Mouse (Mus musculus): ENCODE results near the gene C2cd4a. TPM values are rescaled to one million over a fixed set of nuclear protein-coding genes. Genes with fewer than 3 reads are reported as not detected.

Gene C2cd4a
- 0.28 TPM in 1 of 2 replicates, not detected in the other for polyA plus RNA-seq (2014; fragmentation: Nextera tagmentation; extraction: Ambion mirVana)

- 5% methylated on average over 20 of the region's 20 CpGs for WGBS
- no peak for ATAC-seq (ENCODE audit: insufficient number of reproducible peaks, insufficient read depth, low FRiP score, low read depth)
Measured at GRCm38 (mm10) chr9:67832046-67832605, at the start of gene C2cd4a. TSS of gene C2cd4a (minus strand) at chr9:67832330.

GRCm38 (mm10) chr9:67878197-67878769 is 46.2 kb upstream of the C2cd4a start:
- H3K36me3 ChIP-seq (ENCODE audit: control insufficient read depth, insufficient read depth, low read length): peaks cover 28% of the 10 kb centered on the region
- WGBS: 84% methylated on average over 11 of the region's 11 CpGs
- no peak overlapping the region for H3K27ac ChIP-seq (replicated peaks in 1 of 2; ENCODE audit: control insufficient read depth in 1 of 2, insufficient read depth in 1 of 2, low read depth in 2 of 2, low read length in 2 of 2)
- no peak overlapping the region for H3K9ac ChIP-seq (ENCODE audit: low read length)
- no peaks in the 10 kb centered on the region for H3K27me3 ChIP-seq (ENCODE audit: control insufficient read depth, insufficient read depth, low read length)
- H3K4me2 ChIP-seq (ENCODE audit: low read length): no peak overlapping the region
- H3K4me1 ChIP-seq (ENCODE audit: control insufficient read depth in 2 of 2, insufficient read depth in 2 of 2, low read length in 2 of 2): no peaks in the 10 kb centered on the region
- no peak overlapping the region for H3K4me3 ChIP-seq (ENCODE audit: control insufficient read depth in 1 of 2, insufficient read depth in 1 of 2, low read depth in 1 of 2, low read length in 2 of 2)
- no peaks in the 10 kb centered on the region for H3K9me3 ChIP-seq (ENCODE audit: control insufficient read depth, low read length)
- no peak for ATAC-seq (ENCODE audit: insufficient number of reproducible peaks, insufficient read depth, low FRiP score, low read depth)

More at GRCm38 (mm10) chr9:67832046-67832605, at the start of gene C2cd4a:
- Histone ChIP-seq H3K36me3 (ENCODE audit: control insufficient read depth, insufficient read depth, low read length) (no peaks in the 10 kb centered on the region), H3K9me3 (ENCODE audit: control insufficient read depth, low read length) (0 out of 2 replicates have a peak, but pooled peaks cover 4% of the 10 kb centered on the region), H3K4me3 (ENCODE audit: control insufficient read depth in 1 of 2, insufficient read depth in 1 of 2, low read depth in 1 of 2, low read length in 2 of 2) (peak within 1 kb of the TSS; percentile 39 to 59), H3K27ac (replicated peaks in 1 of 2; ENCODE audit: control insufficient read depth in 1 of 2, insufficient read depth in 1 of 2, low read depth in 2 of 2, low read length in 2 of 2) (no peak within 1 kb of the TSS; a peak in 1 of 4 replicates), H3K4me2 (ENCODE audit: low read length) (peak within 1 kb of the TSS; percentile 95), H3K4me1 (ENCODE audit: control insufficient read depth in 2 of 2, insufficient read depth in 2 of 2, low read length in 2 of 2) (peaks cover 4 to 10% of the 10 kb centered on the region in 2 experiments), H3K9ac (ENCODE audit: low read length) (peak within 1 kb of the TSS; percentile 65), H3K27me3 (ENCODE audit: control insufficient read depth, insufficient read depth, low read length) (peaks cover 43% of the 10 kb centered on the region)

- Histone ChIP-seq H3K4me1 (ENCODE audit: control insufficient read depth in 2 of 2, insufficient read depth in 2 of 2, low read length in 2 of 2) (no peaks in the 10 kb centered on the region), H3K36me3 (ENCODE audit: control insufficient read depth, insufficient read depth, low read length) (peaks cover 30% of the 10 kb centered on the region), H3K4me2 (ENCODE audit: low read length) (no peak overlapping the region), H3K27ac (replicated peaks in 1 of 2; ENCODE audit: control insufficient read depth in 1 of 2, insufficient read depth in 1 of 2, low read depth in 2 of 2, low read length in 2 of 2) (no peak overlapping the region), H3K9ac (ENCODE audit: low read length) (no peak overlapping the region), H3K4me3 (ENCODE audit: control insufficient read depth in 1 of 2, insufficient read depth in 1 of 2, low read depth in 1 of 2, low read length in 2 of 2) (no peak overlapping the region), H3K27me3 (ENCODE audit: control insufficient read depth, insufficient read depth, low read length) (no peaks in the 10 kb centered on the region), H3K9me3 (ENCODE audit: control insufficient read depth, low read length) (no peaks in the 10 kb centered on the region)
- ATAC-seq (ENCODE audit: insufficient number of reproducible peaks, insufficient read depth, low FRiP score, low read depth): no peak
- WGBS: 82% methylated on average over 14 of the region's 14 CpGs
Measured at GRCm38 (mm10) chr9:67877081-67877718, 45.1 kb upstream of the C2cd4a start.

GRCm38 (mm10) chr9:67875337-67875736 is 43.2 kb upstream of the C2cd4a start:
- no peak for ATAC-seq (ENCODE audit: insufficient number of reproducible peaks, insufficient read depth, low FRiP score, low read depth)
- WGBS: 51% methylated on average over 2 of the region's 2 CpGs
- Histone ChIP-seq H3K36me3 (ENCODE audit: control insufficient read depth, insufficient read depth, low read length) (peaks cover 18% of the 10 kb centered on the region; the same call in 1 of the 2 replicates), H3K9me3 (ENCODE audit: control insufficient read depth, low read length) (no peaks in the 10 kb centered on the region), H3K27ac (replicated peaks in 1 of 2; ENCODE audit: control insufficient read depth in 1 of 2, insufficient read depth in 1 of 2, low read depth in 2 of 2, low read length in 2 of 2) (no peak overlapping the region), H3K9ac (ENCODE audit: low read length) (no peak overlapping the region), H3K27me3 (ENCODE audit: control insufficient read depth, insufficient read depth, low read length) (no peaks in the 10 kb centered on the region), H3K4me3 (ENCODE audit: control insufficient read depth in 1 of 2, insufficient read depth in 1 of 2, low read depth in 1 of 2, low read length in 2 of 2) (no peak overlapping the region), H3K4me1 (ENCODE audit: control insufficient read depth in 2 of 2, insufficient read depth in 2 of 2, low read length in 2 of 2) (no peaks in the 10 kb centered on the region), H3K4me2 (ENCODE audit: low read length) (no peak overlapping the region)

GRCm38 (mm10) chr9:67874522-67875222 is 42.5 kb upstream of the C2cd4a start:
- no peaks in the 10 kb centered on the region for H3K9me3 ChIP-seq (ENCODE audit: control insufficient read depth, low read length)
- H3K36me3 ChIP-seq (ENCODE audit: control insufficient read depth, insufficient read depth, low read length): peaks cover 18% of the 10 kb centered on the region; the same call in 1 of the 2 replicates
- 66% methylated on average over 7 of the region's 7 CpGs for WGBS
- H3K9ac ChIP-seq (ENCODE audit: low read length): no peak overlapping the region
- H3K4me1 ChIP-seq (ENCODE audit: control insufficient read depth in 2 of 2, insufficient read depth in 2 of 2, low read length in 2 of 2): peaks cover 2 to 3% of the 10 kb centered on the region in 2 experiments
- H3K4me2 ChIP-seq (ENCODE audit: low read length): no peak overlapping the region
- H3K4me3 ChIP-seq (ENCODE audit: control insufficient read depth in 1 of 2, insufficient read depth in 1 of 2, low read depth in 1 of 2, low read length in 2 of 2): no peak overlapping the region
- H3K27me3 ChIP-seq (ENCODE audit: control insufficient read depth, insufficient read depth, low read length): no peaks in the 10 kb centered on the region
- H3K27ac ChIP-seq (replicated peaks in 1 of 2; ENCODE audit: control insufficient read depth in 1 of 2, insufficient read depth in 1 of 2, low read depth in 2 of 2, low read length in 2 of 2): no peak overlapping the region
- ATAC-seq (ENCODE audit: insufficient number of reproducible peaks, insufficient read depth, low FRiP score, low read depth): no peak

- H3K36me3 ChIP-seq (ENCODE audit: control insufficient read depth, insufficient read depth, low read length): peaks cover 6% of the 10 kb centered on the region; the same call in 1 of the 2 replicates
Measured at GRCm38 (mm10) chr9:67869691-67870450, 37.7 kb upstream of the C2cd4a start.

GRCm38 (mm10) chr9:67867411-67867810 is 35.3 kb upstream of the C2cd4a start:
- Histone ChIP-seq H3K27ac (replicated peaks in 1 of 2; ENCODE audit: control insufficient read depth in 1 of 2, insufficient read depth in 1 of 2, low read depth in 2 of 2, low read length in 2 of 2) (no peak overlapping the region), H3K4me3 (ENCODE audit: control insufficient read depth in 1 of 2, insufficient read depth in 1 of 2, low read depth in 1 of 2, low read length in 2 of 2) (no peak overlapping the region), H3K9me3 (ENCODE audit: control insufficient read depth, low read length) (no peaks in the 10 kb centered on the region), H3K4me1 (ENCODE audit: control insufficient read depth in 2 of 2, insufficient read depth in 2 of 2, low read length in 2 of 2) (peaks cover 3 to 5% of the 10 kb centered on the region in 2 experiments), H3K4me2 (ENCODE audit: low read length) (no peak overlapping the region), H3K9ac (ENCODE audit: low read length) (no peak overlapping the region), H3K27me3 (ENCODE audit: control insufficient read depth, insufficient read depth, low read length) (no peaks in the 10 kb centered on the region), H3K36me3 (ENCODE audit: control insufficient read depth, insufficient read depth, low read length) (peaks cover 3% of the 10 kb centered on the region; the same call in 1 of the 2 replicates)
- 73% methylated on average over 6 of the region's 6 CpGs for WGBS
- ATAC-seq (ENCODE audit: insufficient number of reproducible peaks, insufficient read depth, low FRiP score, low read depth): no peak

More at GRCm38 (mm10) chr9:67869691-67870450, 37.7 kb upstream of the C2cd4a start:
- H3K4me1 ChIP-seq (ENCODE audit: control insufficient read depth in 2 of 2, insufficient read depth in 2 of 2, low read length in 2 of 2): peaks cover 3 to 5% of the 10 kb centered on the region in 2 experiments
- H3K9ac ChIP-seq (ENCODE audit: low read length): no peak overlapping the region
- ATAC-seq (ENCODE audit: insufficient number of reproducible peaks, insufficient read depth, low FRiP score, low read depth): no peak
- H3K27me3 ChIP-seq (ENCODE audit: control insufficient read depth, insufficient read depth, low read length): no peaks in the 10 kb centered on the region
- WGBS: 67% methylated on average over 16 of the region's 16 CpGs
- H3K4me3 ChIP-seq (ENCODE audit: control insufficient read depth in 1 of 2, insufficient read depth in 1 of 2, low read depth in 1 of 2, low read length in 2 of 2): no peak overlapping the region
- no peak overlapping the region for H3K4me2 ChIP-seq (ENCODE audit: low read length)
- H3K9me3 ChIP-seq (ENCODE audit: control insufficient read depth, low read length): no peaks in the 10 kb centered on the region
- no peak overlapping the region for H3K27ac ChIP-seq (replicated peaks in 1 of 2; ENCODE audit: control insufficient read depth in 1 of 2, insufficient read depth in 1 of 2, low read depth in 2 of 2, low read length in 2 of 2)
